Mouse (Mus musculus) natural killer cell, adult 2 months (primary cell): ENCODE data around the gene Elavl2.
A peak's percentile ranks its signal among the peaks of the same experiment; 100 is the strongest.

Experiments
- DNase-seq, 2 experiments: peaks; one replicate each; pipeline ENCODE4 v3.0.0; 2022; ENCODE audit warnings: low spot score in 2 of 2

Elavl2 gene

DNA sequence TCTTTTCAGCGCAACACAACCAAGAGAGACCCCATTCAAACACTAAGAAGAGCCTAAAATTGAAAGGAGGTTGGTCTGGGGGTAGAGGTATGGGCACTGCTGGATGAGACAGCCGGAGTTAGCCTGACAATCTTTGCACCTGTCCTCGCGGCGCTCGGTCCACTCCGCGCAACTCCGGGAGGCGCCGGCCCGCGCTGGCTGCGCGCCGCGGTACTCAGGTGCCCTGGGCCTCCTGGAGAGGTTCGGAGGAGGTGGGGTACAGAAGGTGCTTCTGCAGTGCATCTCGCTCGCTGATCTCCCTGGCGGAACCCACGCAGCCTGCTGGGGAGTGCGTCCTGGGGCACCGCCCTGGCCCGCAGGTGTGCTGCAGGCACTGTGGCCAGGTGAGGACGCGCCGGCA is at the start of gene Elavl2:
TSS of gene Elavl2 (minus strand) at position 363 of the 400 bp plus-strand sequence.
- DNase-seq = no peak

GRCm38 (mm10) chr4:91447887-91448286 is 47.3 kb upstream of the Elavl2 start:
- DNase-seq = no peak

DNA sequence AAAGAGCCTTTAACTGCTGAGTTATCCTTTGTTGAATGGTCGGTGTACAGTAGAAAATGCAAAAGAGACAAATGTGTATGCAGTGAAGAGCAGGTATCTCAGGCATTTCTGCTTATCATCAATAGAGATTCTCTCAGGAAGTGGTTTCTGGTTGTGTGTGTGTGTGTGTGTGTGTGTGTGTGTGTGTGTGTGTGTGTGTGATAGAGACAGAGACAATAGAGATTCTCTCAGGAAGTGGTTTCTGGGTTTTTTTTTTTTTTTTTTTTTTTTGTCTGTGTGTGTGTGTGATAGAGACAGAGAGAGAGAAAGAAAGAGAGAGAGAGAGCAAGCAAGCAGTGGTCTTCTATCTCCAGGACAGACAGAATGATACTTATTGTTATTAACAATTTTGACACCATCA is 15.0 kb upstream of the Elavl2 start:
- DNase-seq = no peak

GRCm38 (mm10) chr4:91405047-91405446 is 4.5 kb upstream of the Elavl2 start:
- DNase-seq = no peak

- DNase-seq = no peak
Observed at GRCm38 (mm10) chr4:91399510-91400196, 932 bp downstream of the Elavl2 start.

DNA sequence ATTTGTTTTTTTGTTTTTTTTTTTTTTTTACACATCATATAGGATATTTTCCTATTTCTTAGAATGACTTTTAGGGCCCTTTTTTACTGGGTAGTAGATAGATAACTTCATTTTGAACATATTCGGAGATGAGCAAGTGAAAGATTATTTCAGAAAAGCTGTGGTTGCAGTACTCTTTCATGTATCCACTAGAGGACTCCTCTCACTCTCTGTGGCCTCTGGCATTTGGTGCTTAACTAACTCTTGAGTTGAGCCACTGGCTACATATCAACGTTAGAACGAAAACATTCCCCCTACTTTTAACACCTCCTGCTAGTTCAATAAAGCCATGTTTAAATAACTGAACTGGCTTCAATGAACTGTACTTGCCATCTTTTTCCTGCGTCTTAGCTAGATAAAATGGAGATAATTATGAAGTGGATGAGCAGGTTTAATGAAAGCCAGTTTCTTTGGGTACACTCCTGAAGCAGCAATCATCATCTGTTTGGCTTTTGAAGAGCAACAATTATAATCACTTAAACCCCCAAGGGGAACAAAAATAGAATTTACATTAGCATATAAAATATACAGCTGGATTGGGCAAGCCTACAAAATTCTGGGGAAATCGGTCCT is 8.5 kb downstream of the Elavl2 start:
- no peak for DNase-seq

DNA sequence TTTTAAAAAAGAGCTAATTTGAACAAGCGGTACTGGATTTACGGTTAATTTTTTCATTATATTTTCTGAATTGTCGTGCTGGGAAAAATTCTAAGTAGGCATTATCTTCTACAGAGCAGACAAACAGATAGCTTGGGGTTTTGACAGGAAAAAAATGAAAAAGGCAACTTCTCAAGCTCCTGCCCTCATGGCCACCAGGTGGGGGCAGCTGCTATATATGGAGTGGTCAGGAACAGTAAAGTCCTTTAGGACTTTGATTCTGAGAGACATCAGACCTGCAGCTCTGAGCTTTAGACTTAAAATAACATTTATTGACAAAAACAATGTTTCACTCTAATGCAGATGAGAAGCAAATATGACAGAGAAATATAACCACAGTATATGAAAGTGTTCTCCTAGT is 12.9 kb downstream of the Elavl2 start:
- DNase-seq = no peak

DNA sequence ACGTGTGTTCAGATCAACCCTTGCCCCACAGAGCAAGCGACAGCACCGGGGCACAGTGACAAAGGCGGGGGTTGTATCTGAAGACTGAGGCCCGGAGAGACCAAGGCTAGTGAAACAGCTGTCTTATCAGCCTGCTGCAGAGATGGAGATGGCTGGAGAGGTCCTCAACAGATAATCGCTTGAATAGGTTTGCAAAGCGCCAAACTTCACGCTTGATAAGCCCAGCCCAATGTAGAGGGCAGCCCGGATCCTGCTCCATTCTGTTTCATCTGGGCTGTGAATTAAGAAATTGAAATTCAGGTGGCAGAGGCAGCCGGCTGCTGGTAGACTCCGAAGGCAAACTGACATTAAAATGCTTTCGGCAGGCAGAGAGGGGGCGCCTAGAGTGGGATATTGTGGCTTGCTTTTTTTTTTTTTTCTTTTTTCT is 19.4 kb downstream of the Elavl2 start:
- no peak for DNase-seq

DNA sequence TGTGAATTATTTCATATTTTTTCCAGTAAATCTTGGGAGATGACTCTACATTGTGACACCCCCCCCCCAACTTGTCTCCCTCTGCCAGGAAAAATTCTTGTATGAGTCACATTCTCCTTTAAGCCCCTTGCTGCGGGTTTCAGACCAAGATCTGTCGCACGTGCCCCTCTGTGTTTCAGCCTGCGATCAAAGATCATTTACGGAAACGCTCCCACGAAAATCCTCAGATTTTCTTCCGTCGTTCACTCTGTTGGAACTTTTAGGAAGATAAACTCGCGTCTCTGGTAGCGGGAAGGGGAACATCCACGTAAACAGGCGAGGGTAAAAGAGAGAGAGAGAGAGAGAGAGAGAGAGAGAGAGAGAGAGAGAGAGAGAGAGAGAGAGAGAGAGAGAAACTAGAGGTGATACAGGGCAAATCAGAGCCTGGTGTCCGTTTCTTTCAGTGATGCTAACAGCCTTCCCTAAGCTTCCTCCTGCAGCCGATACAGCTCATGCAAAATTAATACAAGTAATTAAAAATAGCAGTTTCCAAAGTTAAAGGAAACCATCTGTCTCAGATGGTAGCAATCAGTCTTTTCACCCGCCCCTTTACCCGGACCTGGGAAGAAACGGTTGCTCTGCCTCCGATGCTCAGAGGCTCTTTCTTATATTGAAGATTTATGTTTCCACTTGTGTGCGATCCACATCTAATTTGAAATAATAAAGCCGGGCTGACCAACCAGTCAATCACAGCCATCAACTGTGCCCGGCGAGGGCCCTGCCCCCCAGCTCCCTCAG is 20.1 kb downstream of the Elavl2 start:
- DNase-seq = no peak

- no peak for DNase-seq
Observed at GRCm38 (mm10) chr4:91379559-91379958, 21.0 kb downstream of the Elavl2 start.

GRCm38 (mm10) chr4:91376317-91376910 is 24.2 kb downstream of the Elavl2 start:
- DNase-seq = peak in 1 of 2 experiments; percentile 0

DNA sequence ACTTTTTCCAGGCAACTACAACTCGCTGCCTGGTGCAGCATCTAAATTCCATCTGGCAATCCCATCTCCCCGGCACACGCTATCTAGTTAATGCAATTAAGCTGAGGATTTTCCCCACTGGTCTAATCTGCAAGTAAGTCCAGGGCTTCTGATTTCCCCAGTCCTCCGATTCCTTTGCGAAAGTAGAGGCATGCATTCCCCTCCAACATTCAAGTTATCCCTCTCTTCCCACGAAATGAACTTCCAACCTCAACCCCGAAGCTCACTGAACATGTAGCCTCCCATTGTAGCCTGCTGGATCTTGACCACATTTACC is 25.3 kb downstream of the Elavl2 start:
- DNase-seq = no peak

GRCm38 (mm10) chr4:91374571-91375371 is 25.8 kb downstream of the Elavl2 start:
- DNase-seq = no peak

GRCm38 (mm10) chr4:91372844-91373243 is 27.7 kb downstream of the Elavl2 start:
- DNase-seq = no peak

DNA sequence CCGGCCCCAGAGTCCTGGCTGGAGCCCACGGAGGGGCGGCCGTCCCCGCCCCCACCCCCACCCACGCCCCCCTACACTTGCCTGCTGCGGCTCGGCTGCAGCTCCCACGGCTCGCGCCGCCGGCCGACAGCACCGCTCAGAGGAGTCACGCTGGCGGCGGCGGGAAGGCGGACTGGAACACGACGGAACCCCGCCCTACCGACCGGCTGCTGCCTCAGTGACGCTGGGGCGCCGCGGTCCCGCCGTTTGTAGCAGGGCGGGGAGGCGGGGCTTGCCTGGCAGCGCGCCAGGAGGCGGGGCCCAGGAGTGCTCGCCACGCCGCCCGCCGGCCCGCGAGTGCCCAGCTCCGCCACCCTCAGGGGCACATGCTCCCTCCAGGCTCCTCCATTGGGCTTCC is 28.8 kb downstream of the Elavl2 start:
- DNase-seq = no peak

GRCm38 (mm10) chr4:91371131-91371818 is 29.3 kb downstream of the Elavl2 start:
- no peak for DNase-seq

DNA sequence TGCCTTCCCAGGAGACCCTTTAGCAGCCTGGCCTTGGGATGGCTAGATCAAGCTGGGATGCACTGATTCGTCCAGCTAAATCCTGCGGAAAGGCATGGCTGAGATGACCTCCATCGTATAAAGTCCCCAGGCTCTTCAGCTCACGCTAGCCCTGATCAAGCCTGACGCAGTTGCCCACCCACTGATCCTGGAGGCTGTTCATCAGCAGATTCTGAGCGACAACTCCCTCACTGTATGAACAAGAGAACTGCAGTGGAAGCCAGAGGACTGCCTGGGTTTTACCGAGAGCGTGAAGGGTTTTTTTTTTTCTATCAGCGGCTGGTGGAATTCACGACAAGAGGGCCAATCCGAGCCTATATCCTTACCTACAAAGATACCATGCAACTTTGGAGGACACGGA is 35.3 kb downstream of the Elavl2 start:
- no peak for DNase-seq

- no peak for DNase-seq
Observed at GRCm38 (mm10) chr4:91363963-91364362, 36.6 kb downstream of the Elavl2 start.

- DNase-seq = no peak
Observed at GRCm38 (mm10) chr4:91362520-91362919, 38.1 kb downstream of the Elavl2 start.

DNA sequence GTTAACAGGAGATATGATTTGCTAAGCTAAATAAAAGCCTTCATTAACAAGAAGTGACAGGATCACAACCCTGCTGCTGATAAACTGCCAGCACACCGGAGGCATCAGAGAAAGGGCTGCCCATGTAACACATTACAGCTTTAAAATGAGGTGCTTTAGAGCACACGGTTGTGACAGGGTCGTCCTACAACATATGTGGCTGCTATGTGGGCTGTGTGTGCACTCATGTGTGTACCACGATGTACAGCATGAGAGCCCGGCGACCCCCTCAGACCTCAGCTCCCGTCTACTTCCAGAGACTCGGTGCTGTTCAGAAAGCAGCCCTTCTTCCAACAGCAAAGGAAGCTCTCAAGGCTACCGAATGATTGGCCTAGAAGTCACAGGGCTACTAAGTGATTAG is 47.4 kb downstream of the Elavl2 start:
- no peak for DNase-seq

- no peak for DNase-seq
Observed at GRCm38 (mm10) chr4:91349579-91349978, 51.0 kb downstream of the Elavl2 start.
